Mouse (Mus musculus): ENCODE results near the gene Cdc20.

Cdc20 gene

DNA sequence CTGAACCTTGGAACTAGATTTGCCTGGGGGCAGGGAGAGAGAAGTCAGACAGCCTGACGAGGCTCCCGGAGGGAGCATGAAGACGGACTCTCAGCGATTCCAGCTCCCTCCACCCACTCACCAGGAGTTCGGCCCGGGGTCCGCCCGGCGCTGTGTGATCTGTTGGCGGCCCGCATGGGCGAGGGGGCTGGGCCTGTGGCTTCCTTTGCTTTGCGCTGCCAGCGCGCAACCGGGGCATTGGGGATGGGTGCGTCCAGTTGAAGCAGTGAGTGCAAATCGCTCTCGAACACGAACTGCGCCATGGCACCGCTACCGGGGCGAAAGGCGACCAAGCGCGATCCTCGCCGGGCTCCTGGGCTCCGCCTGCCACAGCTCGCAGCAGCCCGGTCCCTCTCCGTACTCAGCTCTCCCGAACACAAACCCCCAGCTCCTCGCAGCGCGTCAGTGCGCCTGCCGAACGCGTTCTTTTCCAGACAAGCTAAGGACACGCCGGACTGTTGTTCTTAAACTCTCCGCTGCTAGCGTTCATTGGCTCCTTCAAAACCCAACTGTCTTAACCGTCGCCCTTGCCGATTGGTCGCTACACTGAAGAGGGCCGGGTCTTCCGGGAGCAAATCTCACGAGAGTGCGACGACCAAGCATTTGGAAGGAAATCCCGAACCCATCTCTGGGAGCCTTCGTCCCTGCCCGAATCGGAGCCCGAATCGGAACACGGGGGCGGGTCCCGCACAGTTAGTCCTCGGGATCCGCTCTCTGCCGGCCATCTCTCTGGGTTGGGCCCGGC, at the start of gene Cdc20:
Gene Cdc20, minus strand, starts transcription at position 533 of the 784 bp plus-strand sequence.
- WGBS = under 1% methylated on average over 67 of the region's 67 CpGs

DNA sequence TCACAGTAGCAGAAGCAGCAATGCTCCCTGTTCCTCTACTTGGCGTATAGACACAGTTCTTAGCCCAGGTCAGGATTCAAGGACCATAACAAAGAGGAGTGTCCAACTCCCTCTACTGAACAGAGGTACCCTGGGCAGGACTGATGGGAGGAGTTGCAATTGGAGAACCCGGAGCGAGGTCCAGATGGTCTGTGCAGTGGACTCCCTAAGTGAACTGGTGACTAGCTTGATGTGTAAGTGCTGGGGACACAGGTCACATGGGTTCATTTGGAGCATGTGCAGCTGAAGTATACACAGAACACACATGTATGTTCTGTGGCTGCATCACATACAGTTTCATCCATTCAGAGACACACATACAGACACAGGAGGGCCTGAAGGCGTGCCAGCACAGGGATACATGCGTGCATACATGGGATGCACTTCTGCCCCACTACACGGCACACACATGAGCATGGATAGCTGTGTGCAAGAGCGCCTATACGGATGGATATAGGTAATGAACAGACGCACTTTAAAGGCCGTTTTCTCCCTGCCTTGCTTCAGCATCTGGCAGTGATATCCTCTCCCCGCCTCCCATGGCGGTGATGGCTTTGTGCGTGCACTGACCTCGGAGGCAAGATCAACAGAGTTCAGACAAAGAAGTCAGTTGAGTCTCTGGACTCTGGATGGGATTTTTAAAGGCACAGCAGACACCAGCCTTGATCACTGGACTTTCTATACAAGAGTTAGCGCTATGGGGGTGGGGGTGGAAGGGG, 39.8 kb upstream of the Cdc20 start:
- 74% methylated on average over 15 of the region's 15 CpGs for WGBS

DNA sequence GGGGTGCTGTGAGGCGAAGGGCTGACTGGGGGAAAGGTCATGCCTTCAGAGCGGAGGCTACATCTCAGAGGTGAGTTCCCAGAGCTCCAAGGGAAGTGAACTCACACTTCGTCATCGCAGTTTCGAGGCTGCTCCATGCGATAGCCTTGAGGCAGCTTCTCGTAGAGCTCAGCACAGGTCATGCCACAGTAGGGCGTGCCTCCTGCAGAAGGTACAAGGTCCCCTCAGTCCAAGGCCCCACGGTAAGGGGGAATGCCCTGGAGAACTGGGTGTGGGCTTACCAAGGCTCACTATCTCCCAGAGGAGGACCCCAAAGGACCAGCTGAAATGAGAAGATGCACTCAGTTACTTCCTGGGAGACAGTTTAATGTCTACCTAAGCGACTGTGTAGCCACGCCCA, 35.5 kb upstream of the Cdc20 start:
- 94% methylated on average over 11 of the region's 11 CpGs for WGBS

DNA sequence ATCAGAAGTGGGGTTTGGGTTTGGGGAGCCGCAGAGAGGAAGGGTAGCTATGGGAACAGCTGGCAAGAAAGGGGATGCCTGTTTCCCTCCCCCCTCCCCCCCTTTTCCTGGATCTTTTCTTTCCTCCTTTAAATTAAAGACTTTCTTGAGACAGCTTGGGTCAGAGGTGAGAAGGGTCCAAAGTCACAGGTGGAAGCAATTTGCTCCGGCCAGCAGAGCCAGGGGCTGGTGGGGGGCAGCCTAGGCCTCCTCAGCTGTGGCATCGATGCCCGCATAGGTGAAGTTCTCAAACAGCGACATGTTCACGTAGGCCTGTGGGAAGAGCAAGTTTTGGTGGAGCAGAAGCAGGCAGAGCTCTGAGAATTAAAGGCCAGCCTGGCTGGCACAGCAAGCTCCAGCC, 34.1 kb upstream of the Cdc20 start:
- WGBS = 81% methylated on average over 6 of the region's 6 CpGs

DNA sequence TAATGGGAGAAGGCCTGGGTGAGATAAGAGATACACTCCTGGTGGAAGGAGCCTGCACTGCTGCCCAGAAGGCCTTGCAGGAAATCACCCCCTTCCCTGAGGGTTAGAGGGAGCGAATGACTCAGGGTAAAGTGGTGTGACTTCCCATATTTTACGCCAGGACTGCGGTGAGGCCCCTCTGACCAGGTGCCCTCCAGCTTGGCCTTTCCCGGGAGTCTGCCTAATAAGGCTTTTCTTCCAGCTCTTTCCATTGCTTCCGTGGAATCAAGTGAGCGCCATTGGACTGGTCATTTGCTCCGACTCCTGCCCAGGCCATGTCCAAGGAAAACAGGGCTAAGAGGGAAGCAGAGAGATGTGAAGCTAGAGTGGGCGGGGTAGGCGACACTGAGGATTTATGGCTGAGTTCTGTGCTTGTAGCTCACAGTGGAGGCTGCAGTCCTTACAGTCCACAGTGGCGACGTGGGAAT, 28.6 kb upstream of the Cdc20 start:
- WGBS = 76% methylated on average over 11 of the region's 11 CpGs

DNA sequence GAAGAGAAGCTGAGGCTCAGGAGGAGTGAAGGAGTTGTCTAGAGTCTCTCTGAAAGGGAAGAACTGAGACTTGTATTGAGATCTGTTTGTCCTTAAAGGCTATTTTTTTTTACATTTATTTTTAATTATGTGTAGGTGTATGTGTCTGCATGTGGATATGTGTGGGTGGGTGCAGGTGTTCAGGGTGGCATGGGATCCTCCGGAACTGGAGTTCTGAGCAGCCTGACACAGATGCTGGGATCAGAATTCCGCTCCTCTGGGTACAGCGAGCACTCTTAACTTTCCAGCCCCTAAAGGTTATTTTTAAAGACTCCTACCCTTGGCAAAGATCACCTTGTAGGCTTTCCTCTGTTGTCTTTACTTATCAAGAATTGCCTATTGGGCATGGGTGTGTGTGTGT, 27.8 kb upstream of the Cdc20 start:
- WGBS = 46% methylated on average over 3 of the region's 3 CpGs

DNA sequence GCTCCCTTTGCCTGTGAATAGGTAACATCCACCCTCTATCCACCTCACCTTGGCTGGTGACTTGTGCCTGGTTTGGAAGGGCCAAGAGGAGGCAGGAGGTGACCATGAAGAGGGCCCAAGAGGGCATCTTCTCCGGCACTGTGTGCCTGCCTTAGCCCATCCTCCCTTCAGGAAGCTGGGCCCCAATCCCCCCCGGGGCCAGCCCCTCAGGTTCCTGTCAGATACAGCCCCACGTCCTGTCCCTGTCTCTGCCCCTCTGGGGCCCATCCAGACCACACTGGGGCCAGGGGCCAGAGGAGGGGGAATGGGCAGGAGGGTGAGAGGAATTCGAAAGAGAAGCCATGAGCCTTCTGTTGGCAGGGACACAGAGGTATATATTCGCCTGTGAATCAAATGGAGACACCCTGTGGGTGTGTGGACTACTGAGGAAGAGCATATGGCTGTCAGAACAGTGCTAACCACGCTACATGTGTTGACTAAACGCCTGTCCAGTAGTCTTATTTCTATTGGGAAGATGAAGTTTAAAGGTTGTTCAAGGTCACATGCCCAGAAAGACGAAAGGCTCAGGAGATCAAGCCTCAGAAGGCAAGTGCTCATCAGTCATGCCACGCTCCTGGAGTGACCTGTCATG, 20.3 kb upstream of the Cdc20 start, which contains the start of gene Mpl:
Gene Mpl, minus strand, starts transcription at position 169 of the 631 bp plus-strand sequence.
- 61% methylated on average over 9 of the region's 9 CpGs for WGBS

DNA sequence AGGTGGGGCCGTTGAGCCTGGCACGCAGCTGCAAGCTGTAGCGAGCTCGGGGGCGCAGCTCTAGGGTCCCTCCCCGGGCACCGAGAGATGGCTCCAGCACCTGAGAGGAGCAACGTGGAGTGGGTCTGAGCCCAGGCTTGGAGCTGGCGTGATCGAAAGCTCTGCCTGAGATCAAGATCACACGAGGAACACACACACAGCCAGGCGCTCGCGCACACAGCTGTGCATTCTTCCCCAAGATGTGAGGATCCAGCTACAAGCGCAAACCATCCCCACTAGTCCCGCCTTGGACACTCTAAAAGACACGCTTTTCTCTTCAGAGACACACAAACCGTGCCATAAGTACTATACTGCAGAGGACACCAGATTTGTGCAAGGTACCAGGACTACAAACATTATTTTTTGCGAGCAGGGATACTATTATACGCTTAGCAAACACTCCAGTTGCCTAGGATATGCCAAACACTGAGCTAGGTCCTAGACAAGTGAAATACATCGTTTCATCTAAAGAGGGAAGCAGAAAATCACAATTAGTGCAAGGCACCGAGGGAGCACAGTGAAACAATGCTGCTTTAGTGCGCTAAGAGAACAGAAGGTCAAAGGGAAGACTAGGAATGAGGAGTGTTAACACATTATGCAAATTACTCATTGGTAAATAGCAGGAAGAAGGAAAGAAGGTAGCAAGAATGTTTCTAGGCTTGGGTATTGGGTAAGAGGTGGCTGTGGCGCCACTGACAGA, 9.4 kb upstream of the Cdc20 start:
- 21% methylated on average over 24 of the region's 24 CpGs for WGBS

DNA sequence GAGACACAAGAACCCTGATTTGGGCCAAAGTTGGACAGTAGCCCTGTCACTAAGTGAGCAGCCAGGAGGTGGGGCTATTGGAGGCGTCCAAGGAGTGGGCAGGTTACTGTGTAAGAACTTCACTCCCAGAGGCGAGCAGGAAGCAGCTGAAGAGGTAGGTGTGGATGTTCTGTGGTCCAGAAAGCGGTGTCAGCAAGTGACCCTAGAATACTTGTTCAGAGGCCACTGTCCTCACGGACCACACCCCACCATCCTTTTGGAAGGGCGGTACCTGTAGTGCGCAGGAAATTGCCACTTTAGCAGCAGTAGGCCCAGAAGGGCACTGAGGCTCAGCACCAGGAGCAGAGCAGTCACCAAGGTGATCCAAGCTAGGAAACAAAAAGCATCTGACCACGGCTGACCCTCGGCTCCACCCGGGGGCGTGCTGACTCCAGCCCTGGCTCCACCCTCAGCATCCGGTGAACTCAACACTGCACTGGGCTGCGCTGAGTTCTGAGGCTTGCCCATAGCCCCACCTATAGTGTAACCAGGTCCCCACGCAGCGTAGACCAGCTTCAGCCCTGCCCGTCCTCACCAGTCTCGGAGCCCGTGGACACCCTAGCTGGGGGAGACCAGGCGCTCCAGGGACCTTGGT, 8.7 kb upstream of the Cdc20 start:
- 23% methylated on average over 18 of the region's 18 CpGs for WGBS

DNA sequence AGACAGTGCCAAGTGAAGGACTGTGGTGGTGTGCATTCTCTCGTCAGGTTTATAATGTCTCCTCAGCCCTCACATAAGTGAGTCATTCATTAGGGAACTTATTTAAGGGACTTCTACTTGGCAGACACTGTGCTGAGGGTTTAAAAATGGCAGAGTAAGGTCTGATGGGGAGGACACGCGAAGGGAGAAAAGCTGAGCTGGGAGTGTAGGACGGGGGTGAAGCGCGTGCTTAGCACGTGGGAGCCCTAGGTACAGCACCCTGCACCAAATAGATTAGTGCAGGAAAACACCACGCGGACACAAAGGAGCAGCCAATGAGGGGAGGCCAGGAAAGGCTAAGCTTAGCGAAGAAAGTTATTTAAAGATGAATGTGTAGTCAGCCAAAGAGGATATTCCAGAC, 7.9 kb upstream of the Cdc20 start:
- WGBS = 60% methylated on average over 10 of the region's 10 CpGs

DNA sequence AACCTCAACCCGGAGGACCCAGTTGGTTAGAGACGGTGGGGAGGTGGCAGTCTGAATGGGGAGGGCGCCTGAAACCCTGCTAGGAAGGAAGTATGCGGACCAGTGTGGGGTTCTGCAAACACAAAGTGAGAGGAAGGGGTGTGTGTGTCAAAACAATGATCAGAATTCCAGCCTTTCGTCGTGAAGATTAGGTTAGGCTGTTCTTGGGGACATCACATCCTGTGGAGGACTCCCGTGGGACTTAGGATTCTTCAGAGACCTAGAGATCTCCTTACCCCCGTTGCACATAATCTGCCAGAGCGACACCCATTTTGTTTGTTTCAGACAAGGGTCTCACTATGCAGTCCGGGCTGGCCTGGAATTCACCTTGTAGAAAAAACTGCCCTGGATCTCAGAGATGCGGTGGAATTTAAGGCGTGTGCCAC, 689 bp upstream of the Cdc20 start:
- 20% methylated on average over 12 of the region's 12 CpGs for WGBS

DNA sequence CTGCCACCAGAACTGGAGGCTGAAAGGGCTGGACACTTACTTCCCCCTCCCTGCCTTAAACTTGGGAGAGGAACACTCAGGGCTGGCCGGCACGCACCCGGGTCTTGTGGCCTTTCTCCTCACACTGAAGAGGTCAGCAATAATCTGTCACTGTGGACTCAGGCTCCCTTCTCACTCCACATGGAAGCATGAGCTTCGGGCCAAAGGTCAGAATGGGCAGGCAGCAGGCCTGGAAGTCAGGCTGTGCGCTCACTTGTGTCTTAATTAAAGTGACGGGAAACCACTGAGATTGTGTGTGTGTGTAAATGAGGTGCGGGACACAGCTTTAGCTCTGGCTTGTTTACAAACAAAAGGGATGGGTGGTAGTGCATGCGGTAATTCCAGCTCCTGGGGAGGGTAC, 4.8 kb downstream of the Cdc20 start:
- WGBS = 82% methylated on average over 8 of the region's 8 CpGs

DNA sequence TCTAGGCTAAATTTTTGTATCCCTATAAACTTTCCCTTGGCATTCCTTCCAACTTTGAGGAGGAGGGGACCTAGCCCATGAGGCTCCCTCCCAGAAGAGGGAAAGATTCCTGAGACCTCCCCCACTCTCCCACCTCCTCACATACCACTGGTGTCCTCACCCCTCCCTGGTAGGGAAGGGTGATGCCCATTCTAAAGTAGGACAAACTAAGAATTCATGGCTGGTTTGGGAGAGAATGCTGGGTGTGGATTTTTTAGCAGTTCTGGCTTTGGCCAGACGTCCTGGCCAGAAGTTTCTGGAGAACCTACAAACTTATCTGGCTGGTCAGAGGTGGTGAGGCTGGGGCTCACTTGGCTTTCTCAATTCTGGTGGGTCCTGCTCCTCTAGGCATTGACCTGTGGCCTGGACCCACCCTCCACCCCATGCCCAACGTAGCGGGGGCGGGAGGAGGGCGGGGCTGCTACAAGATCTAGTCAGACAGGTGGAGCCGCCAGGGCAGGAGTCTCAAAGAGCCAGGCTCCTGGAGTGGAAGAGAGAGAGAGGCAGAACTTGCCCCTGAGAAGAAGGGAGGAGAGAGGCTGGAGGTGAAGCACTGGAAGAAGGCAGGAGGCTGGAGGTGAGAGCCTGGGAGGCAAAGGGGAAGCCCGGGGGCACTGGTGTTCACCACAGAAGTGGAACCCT, 7.8 kb downstream of the Cdc20 start:
- WGBS = 69% methylated on average over 7 of the region's 7 CpGs

DNA sequence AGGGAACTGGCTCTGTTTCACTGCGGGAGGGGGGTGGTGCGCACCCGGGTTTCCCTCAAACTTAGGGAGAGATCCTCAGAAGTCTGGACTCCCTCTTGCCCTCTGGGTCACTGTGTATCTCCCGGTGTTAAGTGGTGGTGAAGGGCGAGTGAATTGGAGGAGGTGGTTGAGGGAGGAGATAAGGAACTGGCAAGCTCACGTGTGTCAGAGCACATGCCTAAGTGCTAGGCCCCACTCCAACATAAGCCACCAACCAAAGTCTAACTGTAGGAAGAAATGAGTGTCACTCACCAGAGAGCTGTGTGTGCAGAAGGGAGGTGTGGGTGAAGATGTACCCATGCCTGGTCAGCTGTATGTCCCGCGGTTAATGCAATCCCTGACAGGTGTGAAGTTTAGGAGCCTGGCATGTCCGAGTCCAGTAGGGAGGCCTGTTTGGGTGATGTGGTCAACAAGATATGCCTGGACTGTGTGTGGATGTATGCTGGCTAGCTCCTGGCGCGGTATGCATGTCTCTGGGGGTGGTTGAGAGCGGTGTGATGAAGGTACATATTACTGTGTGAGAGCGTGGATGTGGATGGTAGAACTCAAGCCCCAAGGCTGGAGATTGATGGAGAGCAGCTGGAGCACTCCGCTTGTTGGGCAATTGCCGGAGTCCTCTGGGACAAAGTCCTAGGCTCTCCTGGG, 8.5 kb downstream of the Cdc20 start:
- WGBS = 53% methylated on average over 15 of the region's 15 CpGs

DNA sequence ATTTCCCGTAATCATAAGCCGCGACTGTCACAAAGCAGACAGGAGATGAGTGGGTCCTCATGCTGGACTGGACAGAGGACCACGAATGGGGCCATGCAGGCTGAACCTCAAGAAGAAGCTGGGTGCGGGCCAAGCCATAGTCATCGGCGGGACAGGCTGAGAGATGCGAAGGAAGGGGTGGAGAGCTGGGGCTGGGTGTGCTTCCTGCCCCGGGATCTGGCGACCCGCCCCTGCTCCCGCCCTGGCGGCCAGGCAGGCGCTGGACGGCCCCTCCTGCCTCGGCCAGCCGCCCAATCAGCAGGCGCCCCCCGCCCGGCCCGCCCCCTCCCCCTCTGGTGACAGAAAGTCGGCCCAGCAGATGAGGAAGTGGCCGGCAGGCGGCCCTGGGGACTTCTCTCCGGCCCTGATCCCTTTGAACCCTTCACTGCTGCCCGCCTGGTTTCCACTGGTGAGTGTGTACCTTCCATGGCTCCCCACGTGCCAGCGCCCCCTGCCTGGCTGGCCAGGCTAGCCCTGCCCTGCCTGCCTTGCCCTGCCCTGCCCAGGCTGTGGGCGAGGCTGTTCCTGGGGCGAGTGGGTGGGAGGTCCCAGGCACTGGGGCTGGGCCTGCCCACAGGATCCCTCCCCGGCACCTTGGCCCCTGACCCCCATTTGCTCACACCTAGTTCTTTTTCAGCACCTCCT, 9.2 kb downstream of the Cdc20 start, which contains the start of gene Elovl1:
Gene Elovl1, plus strand, starts transcription at position 326 of the 684 bp plus-strand sequence.
- 10% methylated on average over 29 of the region's 31 CpGs for WGBS

DNA sequence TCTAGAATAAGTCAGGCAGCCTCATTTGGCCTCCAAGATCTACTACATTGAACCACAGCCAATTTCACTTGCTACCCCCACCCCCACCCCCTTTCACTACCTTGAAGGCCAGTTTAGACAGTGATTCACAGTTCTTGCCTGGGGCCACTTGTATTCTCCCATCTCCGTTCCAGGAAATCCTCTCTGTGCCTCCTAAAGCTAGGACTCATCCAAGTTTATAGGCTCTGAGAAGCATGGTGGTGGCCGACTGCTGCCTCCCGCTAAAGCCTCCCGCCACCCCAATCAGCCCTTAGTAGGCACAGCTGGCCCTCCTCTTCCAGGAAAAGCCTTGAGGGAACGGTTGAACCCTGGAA, 9.8 kb downstream of the Cdc20 start:
- WGBS = 25% methylated on average over 5 of the region's 5 CpGs

DNA sequence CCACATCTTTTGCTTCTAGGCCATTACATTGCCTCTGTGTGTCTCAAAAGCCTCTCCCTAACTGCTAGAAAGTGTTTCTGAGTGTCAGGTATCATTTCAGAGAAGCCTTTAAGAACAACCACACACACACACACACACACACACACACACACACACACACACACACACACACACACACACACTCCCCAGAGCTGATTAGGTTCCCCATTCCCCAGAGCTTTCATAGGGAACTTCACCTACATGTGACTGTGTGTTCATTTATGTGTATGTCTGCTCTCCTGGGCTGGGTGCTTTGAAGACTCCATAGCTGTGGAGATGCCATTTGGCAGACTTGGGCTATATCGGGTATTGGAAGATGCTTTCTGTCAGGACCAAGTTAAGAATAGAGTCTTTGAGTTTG, 11.8 kb downstream of the Cdc20 start:
- 51% methylated on average over 1 of the region's 1 CpGs for WGBS

DNA sequence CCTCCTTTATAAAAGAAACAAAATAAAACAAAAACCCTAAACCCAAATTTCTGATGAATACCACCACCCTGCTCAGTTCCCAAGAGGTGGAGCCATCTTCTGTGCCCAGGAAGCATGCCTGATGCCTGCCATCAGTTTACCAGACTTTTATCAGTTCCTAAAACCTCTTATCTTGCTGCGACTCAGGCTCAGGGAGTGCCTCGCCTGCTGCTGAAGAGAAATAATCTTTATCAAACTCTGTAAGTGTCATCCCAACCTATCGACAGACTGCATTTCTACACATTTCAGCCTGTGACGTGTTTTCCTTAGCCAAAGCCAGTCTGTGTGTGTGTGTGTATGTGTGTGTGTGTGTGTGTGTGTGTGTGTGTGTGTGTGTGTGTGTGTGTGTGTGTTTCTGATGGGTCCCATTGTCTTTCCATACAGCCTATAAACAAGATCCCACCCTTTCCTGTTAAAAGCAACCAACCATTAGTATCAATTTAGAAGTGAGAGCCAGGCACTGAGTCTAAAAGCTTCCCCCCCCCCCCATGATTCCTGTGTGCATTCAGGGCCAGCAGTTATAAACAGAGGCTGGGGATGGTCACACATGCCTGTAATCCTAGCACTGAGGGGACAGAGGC, 12.5 kb downstream of the Cdc20 start:
- 82% methylated on average over 4 of the region's 4 CpGs for WGBS

DNA sequence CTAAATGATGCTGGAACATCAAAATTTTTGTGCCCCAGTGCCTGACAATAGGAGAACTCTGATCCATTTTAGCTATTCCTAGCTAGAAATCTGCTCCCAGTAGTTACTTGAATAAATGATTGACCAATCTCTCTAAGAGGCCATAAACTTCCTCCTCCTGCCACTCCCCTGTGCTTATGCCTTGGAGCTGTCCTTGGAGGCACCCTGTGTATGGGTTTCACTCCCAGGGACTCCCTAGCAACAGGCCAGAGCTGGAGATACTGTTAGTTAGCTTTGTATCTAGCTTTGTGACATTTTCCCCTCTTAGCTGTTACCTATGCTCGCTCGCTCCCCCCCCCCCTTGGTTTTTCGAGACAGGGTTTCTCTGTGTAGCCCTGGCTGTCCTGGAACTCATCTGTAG, 15.8 kb downstream of the Cdc20 start:
- WGBS = 96% methylated on average over 3 of the region's 3 CpGs
